Mouse (Mus musculus): ENCODE measurements around the gene Rnf135. TPM values are rescaled to one million over a fixed set of nuclear protein-coding genes. Genes with fewer than 3 reads are reported as not detected.
"Not testable (repeated sequence)": the region's sequence is repeated elsewhere in the genome, so short reads cannot be mapped to it uniquely, and the experiment has no call there.

The Rnf135 gene
- 4.2 and 5.0 TPM in 2 replicates for polyA plus RNA-seq (2016; fragmentation: Nextera tagmentation; extraction: Ambion mirVana)

DNA sequence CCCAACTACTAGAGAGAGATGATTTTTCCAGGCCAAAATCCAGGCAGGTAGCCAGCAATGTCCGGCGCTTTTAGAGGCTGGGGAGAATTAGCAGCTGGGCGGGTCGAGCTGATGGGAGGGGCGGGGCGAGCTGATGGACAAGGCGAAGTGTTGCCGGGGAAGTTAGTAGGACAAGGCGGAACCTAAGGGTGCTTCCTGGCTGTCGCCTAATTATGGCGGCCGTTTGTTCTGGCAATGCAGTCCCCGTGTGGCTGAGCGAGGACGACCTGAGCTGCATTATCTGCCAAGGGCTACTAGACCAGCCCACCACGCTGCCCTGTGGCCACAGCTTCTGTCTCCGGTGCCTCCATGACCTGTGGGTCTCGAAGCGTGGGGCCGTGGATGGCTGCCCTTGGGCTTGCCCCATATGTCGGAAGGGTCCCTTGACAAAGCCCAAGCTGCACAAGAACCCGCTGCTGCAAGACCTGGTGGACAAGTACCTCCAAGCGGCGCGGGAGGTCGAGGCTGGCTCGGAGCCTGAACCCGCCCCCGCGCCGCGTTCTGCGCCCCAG is at the start of gene Rnf135:
TSS of gene Rnf135 (plus strand) at position 147 of the 551 bp plus-strand sequence.
- WGBS, result 1% methylated on average over 33 of the region's 33 CpGs
- peak; percentile 85 for DNase-seq (ENCODE audit: low spot score)
- Histone ChIP-seq H3K4me3 (peak within 1 kb of the TSS; percentile 65), H3K4me1 (peaks cover 12% of the 10 kb centered on the region; the same call in 1 of the 2 replicates), H3K27ac (peak within 1 kb of the TSS; percentile 88), H3K9me3 (replicated peaks) (no peaks in the 10 kb centered on the region), H3K27me3 (ENCODE audit: low read depth, poor library complexity, severe bottlenecking) (no peaks in the 10 kb centered on the region), H3K36me3 (no peaks in the 10 kb centered on the region)

DNA sequence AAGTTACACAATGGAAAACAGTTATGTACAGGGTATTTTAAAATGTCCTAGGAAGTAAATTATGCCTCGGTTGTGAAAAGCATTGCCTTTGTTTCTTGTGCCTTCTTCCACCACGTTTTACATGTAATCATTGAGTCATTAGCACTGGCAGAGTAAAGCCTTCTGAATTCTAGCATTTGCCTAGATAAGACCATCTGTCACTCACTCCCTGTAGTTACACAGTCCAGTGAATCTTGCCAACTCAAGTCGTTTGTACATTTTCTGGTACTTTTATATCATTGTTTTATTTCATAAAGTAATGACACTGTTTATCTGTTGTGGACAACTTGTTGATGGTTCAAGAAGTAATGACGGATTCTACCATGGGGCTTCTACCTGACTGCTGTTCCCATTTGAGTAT is 48.9 kb upstream of the Rnf135 start:
- Histone ChIP-seq H3K36me3 (peaks cover 98% of the 10 kb centered on the region), H3K27ac (no peak overlapping the region), H3K4me3 (no peak overlapping the region), H3K4me1 (no peaks in the 10 kb centered on the region), H3K27me3 (ENCODE audit: low read depth, poor library complexity, severe bottlenecking) (no peaks in the 10 kb centered on the region), H3K9me3 (replicated peaks) (no peaks in the 10 kb centered on the region)
- 82% methylated on average over 4 of the region's 4 CpGs for WGBS
- DNase-seq (ENCODE audit: low spot score), result no peak

DNA sequence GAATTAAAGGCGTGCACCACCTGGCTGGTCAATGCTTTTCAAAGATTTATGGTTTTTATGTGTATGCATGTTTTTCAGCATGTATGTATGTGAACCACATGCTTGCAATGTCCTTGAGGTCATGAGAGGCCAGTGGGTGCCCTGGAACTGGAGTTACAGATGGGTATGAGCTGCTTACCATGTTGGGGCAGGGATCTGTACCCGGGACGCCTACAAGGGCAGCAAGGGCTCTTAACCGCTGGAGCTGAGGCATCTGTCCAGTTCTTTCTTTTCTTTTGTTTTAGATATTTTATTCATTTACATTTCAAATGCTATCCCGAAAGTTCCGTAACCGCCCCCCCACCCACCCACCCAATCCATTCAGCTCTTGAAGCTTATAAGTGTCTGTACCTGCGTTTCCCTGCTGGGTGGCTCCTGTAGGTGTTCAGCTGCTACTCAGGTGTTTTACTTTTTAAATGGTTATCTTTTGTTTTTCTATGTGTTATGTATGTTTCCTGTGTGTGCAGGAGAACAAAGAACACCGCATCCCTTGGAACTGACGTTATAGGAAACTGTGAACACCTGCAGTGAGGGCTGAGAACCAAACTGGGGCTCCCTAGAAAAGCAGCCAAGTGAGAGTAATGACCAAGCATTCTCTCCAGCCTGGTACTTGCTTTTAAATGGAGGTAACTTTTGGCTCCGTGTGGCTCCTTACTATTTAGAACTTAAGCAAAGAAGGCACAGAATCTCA is 47.5 kb upstream of the Rnf135 start:
- Histone ChIP-seq H3K4me1 (0 out of 2 replicates have a peak, but pooled peaks cover 1% of the 10 kb centered on the region), H3K27me3 (ENCODE audit: low read depth, poor library complexity, severe bottlenecking) (no peaks in the 10 kb centered on the region), H3K27ac (no peak overlapping the region), H3K4me3 (no peak overlapping the region), H3K9me3 (replicated peaks) (no peaks in the 10 kb centered on the region), H3K36me3 (peaks cover 95% of the 10 kb centered on the region)
- DNase-seq (ENCODE audit: low spot score), result no peak
- 94% methylated on average over 11 of the region's 11 CpGs for WGBS

DNA sequence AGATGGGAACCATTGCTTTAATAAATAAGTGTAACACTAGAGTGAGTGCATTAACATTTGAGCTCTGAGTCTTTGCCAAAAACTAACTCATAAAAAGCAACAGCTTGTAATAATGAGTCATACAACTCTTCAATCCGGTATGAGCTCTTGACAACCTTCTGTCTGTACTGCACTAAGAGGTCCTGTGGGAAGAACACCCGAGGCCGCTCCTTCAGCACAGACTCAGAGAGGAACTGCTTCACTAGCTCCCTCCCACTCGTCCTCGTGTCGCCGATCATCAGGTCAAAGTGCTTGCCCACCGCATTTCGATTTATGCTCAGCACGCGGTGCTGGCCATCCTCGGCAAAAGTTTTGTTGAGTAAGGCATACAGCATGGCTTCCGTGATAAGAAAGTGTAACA is 46.9 kb upstream of the Rnf135 start:
- no peaks in the 10 kb centered on the region for H3K9me3 ChIP-seq (replicated peaks)
- DNase-seq (ENCODE audit: low spot score), result no peak
- H3K4me1 ChIP-seq, result 0 out of 2 replicates have a peak, but pooled peaks cover 2% of the 10 kb centered on the region
- peaks cover 89% of the 10 kb centered on the region for H3K36me3 ChIP-seq
- no peaks in the 10 kb centered on the region for H3K27me3 ChIP-seq (ENCODE audit: low read depth, poor library complexity, severe bottlenecking)
- no peak overlapping the region for H3K4me3 ChIP-seq
- WGBS, result 95% methylated on average over 13 of the region's 13 CpGs
- no peak overlapping the region for H3K27ac ChIP-seq

DNA sequence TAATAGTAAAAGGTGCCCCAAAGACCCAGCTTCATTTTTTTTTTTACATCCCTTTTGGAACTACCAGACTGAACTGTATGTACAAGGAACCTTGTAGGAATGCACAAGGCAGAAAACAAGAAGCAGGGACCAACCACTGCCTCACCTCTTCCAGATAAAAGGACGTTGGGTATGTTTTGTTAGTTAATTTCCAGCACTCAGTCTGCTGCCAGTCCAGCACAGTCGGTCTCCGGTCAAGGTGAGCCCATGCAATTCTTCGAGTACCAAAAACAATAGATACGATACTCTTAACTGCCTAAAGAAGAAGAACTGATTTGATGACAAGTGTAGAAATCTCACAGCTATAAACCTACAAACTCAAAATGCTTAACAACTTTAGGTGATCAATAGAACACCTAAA is 45.9 kb upstream of the Rnf135 start:
- peaks cover 6% of the 10 kb centered on the region for H3K4me1 ChIP-seq
- 93% methylated on average over 5 of the region's 5 CpGs for WGBS
- no peaks in the 10 kb centered on the region for H3K9me3 ChIP-seq (replicated peaks)
- DNase-seq (ENCODE audit: low spot score), result no peak
- H3K27me3 ChIP-seq (ENCODE audit: low read depth, poor library complexity, severe bottlenecking), result no peaks in the 10 kb centered on the region
- H3K27ac ChIP-seq, result no peak overlapping the region
- H3K36me3 ChIP-seq, result peaks cover 79% of the 10 kb centered on the region
- no peak overlapping the region for H3K4me3 ChIP-seq

DNA sequence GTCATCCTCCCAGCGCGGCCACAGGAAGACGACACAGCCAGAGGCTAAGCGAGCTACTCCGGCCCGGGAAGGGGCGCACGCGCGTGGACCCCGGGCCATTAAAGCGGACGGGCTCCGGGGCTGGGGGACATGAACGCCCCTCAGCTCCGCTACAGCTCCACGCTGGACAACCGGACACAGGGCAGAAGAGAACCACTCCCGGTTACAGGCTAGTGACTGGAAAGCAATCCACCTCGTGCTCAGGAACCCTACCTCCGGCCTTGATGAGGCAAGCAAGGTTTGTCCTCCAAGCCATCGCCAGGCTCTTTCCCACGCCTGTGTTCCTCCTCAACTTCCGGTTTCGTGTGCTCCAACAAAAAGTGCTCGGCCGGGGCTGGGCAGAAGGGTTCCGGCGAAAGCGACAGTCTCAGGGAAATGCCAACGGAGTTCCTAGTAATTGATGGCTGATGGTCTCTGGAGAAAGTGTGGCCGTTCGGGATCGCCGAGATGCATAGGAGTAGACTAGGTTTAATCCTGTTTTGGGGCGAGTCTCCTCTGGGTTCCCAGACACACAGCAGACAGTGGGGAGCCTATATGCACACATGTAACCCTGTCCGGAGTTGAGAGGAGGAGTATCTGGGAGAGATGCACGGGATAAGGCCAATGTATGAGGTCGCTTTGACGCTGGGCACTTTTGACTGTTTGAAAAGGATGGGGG is 41.7 kb upstream of the Rnf135 start, which contains the start of gene Tefm:
TSS of gene Tefm (minus strand) at position 351 of the 697 bp plus-strand sequence.
- peaks cover 9% of the 10 kb centered on the region for H3K4me1 ChIP-seq
- peak within 1 kb of the TSS; percentile 88 for H3K27ac ChIP-seq
- peaks cover 38% of the 10 kb centered on the region for H3K36me3 ChIP-seq
- no peaks in the 10 kb centered on the region for H3K9me3 ChIP-seq (replicated peaks)
- H3K27me3 ChIP-seq (ENCODE audit: low read depth, poor library complexity, severe bottlenecking), result no peaks in the 10 kb centered on the region
- H3K4me3 ChIP-seq, result peak within 1 kb of the TSS; percentile 68
- WGBS, result under 1% methylated on average over 40 of the region's 40 CpGs
- DNase-seq (ENCODE audit: low spot score), result peak; percentile 91

DNA sequence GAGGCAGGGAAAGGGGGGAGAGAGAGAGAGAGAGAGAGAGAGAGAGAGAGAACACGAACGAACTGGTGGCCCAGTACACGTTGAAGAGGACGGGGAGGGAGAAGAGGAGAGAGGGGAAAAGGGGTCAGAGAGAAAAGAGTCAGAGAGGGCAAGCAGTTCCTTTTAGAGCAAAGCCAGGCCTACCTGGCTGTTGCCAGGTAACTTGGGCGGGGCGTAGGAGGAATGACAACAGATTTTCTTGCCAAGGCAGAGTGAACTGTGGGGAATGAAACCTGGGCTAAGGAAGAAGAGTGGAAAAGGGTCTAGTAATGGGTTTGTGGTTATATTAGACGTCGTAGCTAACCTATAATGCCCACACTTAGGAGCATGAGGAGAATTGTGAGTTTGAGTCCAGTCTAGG is 40.8 kb upstream of the Rnf135 start:
- 56% methylated on average over 8 of the region's 8 CpGs for WGBS

DNA sequence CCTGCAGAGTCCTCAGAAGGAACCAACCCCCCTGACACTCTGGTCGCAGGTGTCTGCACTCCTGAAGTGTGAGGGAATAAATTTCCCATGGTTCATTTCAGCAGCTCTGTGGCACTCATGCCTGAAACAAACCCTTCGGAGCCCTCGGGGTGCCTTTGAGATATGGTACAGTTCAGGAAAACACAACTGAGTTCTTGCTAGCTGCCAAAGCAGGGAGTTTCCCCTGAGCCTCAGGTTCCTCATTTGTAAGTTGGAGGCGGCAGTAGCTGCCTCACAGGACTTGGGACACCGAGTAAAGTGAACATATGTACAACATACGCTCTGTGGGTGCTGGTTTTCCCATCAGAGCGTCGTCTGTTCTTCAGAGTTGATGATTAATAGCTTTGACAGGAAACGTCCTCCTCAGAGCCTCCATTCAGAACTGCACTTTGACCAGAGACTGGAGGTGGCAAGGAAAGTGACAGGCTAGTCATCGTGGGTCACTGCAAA is 37.8 kb upstream of the Rnf135 start:
- no peak overlapping the region for H3K27ac ChIP-seq
- no peaks in the 10 kb centered on the region for H3K27me3 ChIP-seq (ENCODE audit: low read depth, poor library complexity, severe bottlenecking)
- 61% methylated on average over 10 of the region's 10 CpGs for WGBS

More for the DNA sequence above, 40.8 kb upstream of the Rnf135 start:
- H3K27ac ChIP-seq, result peak overlapping the region; percentile 88
- H3K27me3 ChIP-seq (ENCODE audit: low read depth, poor library complexity, severe bottlenecking), result no peaks in the 10 kb centered on the region
- no peaks in the 10 kb centered on the region for H3K9me3 ChIP-seq (replicated peaks)
- no peak for DNase-seq (ENCODE audit: low spot score)
- peaks cover 9% of the 10 kb centered on the region for H3K4me1 ChIP-seq
- peaks cover 29% of the 10 kb centered on the region for H3K36me3 ChIP-seq
- peak overlapping the region; percentile 68 for H3K4me3 ChIP-seq

DNA sequence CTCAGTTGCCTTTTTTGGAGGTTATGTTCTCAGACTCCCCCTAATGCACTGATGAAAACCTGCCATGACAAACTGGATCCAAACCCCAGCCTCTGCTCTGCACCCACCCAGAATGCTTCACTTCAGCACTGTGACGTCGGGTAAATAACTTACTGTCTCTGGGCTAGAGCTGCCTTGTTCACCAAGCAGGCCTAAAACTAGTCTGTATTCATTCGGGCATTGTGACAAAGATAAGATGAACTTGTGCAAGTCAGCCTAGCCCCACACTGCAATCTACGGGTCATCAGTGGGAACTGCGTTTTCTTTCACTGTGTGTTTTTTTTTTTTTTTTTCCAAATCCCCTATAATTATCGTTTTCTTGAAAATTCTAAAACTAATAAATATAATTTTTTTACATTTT is 35.9 kb upstream of the Rnf135 start:
- Histone ChIP-seq H3K27me3 (ENCODE audit: low read depth, poor library complexity, severe bottlenecking) (peaks cover 13% of the 10 kb centered on the region), H3K27ac (no peak overlapping the region), H3K4me3 (no peak overlapping the region), H3K9me3 (replicated peaks) (no peaks in the 10 kb centered on the region), H3K4me1 (peaks cover 3% of the 10 kb centered on the region), H3K36me3 (no peaks in the 10 kb centered on the region)
- DNase-seq (ENCODE audit: low spot score), result no peak
- 80% methylated on average over 6 of the region's 6 CpGs for WGBS

More for the DNA sequence above, 37.8 kb upstream of the Rnf135 start:
- no peak for DNase-seq (ENCODE audit: low spot score)
- H3K4me1 ChIP-seq, result peaks cover 9% of the 10 kb centered on the region
- no peaks in the 10 kb centered on the region for H3K9me3 ChIP-seq (replicated peaks)
- no peak overlapping the region for H3K4me3 ChIP-seq
- no peaks in the 10 kb centered on the region for H3K36me3 ChIP-seq

DNA sequence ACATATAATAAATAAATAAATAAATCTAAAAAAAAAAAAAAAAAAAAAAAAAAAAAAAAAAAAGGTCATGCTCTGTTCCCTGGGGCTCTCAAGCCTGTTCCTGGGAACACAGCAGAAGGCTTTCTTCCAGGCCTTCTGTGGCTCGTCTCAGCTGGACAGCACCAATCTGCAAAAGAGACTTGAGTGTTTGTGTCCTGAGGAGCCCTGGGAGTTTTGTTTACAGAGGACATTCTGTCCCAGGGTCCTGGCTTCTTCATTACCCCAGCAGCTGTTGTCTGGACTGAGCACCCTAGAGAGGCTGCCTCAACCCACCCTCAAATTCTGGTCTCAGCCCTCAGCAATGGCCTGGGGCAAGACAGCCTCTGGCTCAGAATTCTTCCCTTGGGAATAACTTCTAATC is 35.3 kb upstream of the Rnf135 start:
- no peaks in the 10 kb centered on the region for H3K36me3 ChIP-seq
- 32% methylated on average over 1 of the region's 1 CpGs for WGBS
- no peaks in the 10 kb centered on the region for H3K4me1 ChIP-seq
- no peak for DNase-seq (ENCODE audit: low spot score)
- peaks cover 19% of the 10 kb centered on the region for H3K27me3 ChIP-seq (ENCODE audit: low read depth, poor library complexity, severe bottlenecking)
- no peaks in the 10 kb centered on the region for H3K9me3 ChIP-seq (replicated peaks)
- H3K27ac ChIP-seq, result no peak overlapping the region
- H3K4me3 ChIP-seq, result no peak overlapping the region

DNA sequence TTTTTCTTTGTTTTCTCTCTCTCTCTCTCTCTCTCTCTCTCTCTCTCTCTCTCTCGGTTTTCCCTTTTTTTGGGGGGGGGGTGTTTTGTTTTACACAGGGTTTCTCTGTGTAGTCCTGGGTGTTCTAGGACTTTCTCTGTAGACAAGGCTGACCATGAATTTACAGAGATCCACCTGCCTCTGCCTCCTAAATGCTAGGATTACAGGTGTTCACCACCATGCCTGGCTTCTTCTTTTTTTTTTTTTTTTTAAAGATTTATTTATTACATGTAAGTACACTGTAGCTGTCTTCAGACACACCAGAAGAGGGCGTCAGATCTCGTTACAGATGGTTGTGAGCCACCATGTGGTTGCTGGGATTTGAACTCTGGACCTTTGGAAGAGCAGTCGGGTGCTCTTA is 34.7 kb upstream of the Rnf135 start:
- not testable (repeated sequence) for H3K36me3 ChIP-seq; H3K4me3 ChIP-seq; DNase-seq (ENCODE audit: low spot score); H3K4me1 ChIP-seq; H3K27ac ChIP-seq; H3K9me3 ChIP-seq (replicated peaks)
- 68% methylated on average over 4 of the region's 4 CpGs for WGBS
- peaks cover 25% of the 10 kb centered on the region for H3K27me3 ChIP-seq (ENCODE audit: low read depth, poor library complexity, severe bottlenecking)

DNA sequence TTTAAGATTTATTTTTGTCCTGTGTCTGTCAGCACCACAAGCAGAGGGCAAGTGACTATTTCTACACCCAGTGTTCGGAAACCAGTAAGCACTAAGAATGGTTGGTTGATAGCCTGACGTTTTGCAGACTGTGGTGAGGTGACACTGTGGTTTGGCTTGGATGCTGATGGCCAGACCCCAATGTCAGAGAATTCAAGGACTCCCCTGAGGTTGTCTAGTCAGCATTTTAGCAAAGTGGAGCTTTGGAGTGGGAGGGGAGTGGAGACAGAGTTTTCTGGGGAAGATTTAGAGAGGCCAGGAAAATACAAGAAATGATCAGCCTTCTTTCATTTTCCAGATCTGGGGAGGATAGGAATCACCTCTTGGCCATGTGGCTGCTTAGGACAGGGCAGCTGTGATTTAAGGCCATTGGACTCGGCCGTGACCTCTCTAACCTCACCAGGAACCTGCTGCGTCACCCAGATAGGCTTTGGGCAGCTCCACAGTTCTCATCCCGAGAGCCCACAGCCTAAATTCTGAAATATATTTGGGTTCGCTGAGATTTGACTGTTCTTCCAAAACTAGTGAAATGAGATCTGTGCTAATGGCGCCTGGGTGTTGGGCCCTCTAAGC is 34.1 kb upstream of the Rnf135 start:
- Histone ChIP-seq H3K36me3 (no peaks in the 10 kb centered on the region), H3K4me3 (no peak overlapping the region), H3K4me1 (peaks cover 10% of the 10 kb centered on the region), H3K9me3 (replicated peaks) (no peaks in the 10 kb centered on the region), H3K27ac (no peak overlapping the region), H3K27me3 (ENCODE audit: low read depth, poor library complexity, severe bottlenecking) (peaks cover 31% of the 10 kb centered on the region)
- 86% methylated on average over 8 of the region's 8 CpGs for WGBS
- no peak for DNase-seq (ENCODE audit: low spot score)

All from limb, embryonic 10.5 days (tissue).